Mouse (Mus musculus) WW6 (cell line): ENCODE measurements around the gene Tmem208.
"Not testable (repeated sequence)": the region's sequence is repeated elsewhere in the genome, so short reads cannot be mapped to it uniquely, and the experiment has no call there.

Experiments
- DNase-seq: peaks from one replicate; pipeline ENCODE4 v3.0.0-alpha.2; 2013; ENCODE audit warnings: low read depth, low spot score

Gene Tmem208

GRCm38 (mm10) chr8:105326141-105326672, at the start of gene Tmem208, which contains the start of gene Lrrc29:
Gene Tmem208 (plus strand): TSS chr8:105326354.
Gene Lrrc29 (minus strand): TSS chr8:105326278.
- DNase-seq = peak; percentile 97

GRCm38 (mm10) chr8:105278911-105279334, 47.2 kb upstream of the Tmem208 start:
- DNase-seq = no peak

- no peak for DNase-seq
These were observed 45.6 kb upstream of the Tmem208 start for GRCm38 (mm10) chr8:105280567-105280966.

- no peak for DNase-seq
These were observed 44.3 kb upstream of the Tmem208 start for GRCm38 (mm10) chr8:105281821-105282220.

GRCm38 (mm10) chr8:105282239-105282638, 43.9 kb upstream of the Tmem208 start:
- DNase-seq = no peak

- DNase-seq = no peak
These were observed 43.1 kb upstream of the Tmem208 start for GRCm38 (mm10) chr8:105283074-105283473.

GRCm38 (mm10) chr8:105285514-105285913, 40.6 kb upstream of the Tmem208 start:
- DNase-seq = no peak

GRCm38 (mm10) chr8:105286907-105287306, 39.2 kb upstream of the Tmem208 start:
- no peak for DNase-seq

GRCm38 (mm10) chr8:105288231-105288630, 37.9 kb upstream of the Tmem208 start:
- no peak for DNase-seq

GRCm38 (mm10) chr8:105288958-105289732, 37.0 kb upstream of the Tmem208 start:
- peak; percentile 98 for DNase-seq

GRCm38 (mm10) chr8:105289805-105290460, 36.2 kb upstream of the Tmem208 start, which contains the start of gene 4931428F04Rik:
Gene 4931428F04Rik (minus strand): TSS chr8:105289864.
- no peak for DNase-seq

- peak; percentile 87 for DNase-seq
These were observed 35.4 kb upstream of the Tmem208 start for GRCm38 (mm10) chr8:105290554-105291314.

- not testable (repeated sequence) for DNase-seq
These were observed 34.8 kb upstream of the Tmem208 start for GRCm38 (mm10) chr8:105291364-105291763.

- DNase-seq = not testable (repeated sequence)
These were observed 34.4 kb upstream of the Tmem208 start for GRCm38 (mm10) chr8:105291802-105292201.

- no peak for DNase-seq
These were observed 33.7 kb upstream of the Tmem208 start for GRCm38 (mm10) chr8:105292471-105292870.

GRCm38 (mm10) chr8:105293405-105293804, 32.7 kb upstream of the Tmem208 start:
- DNase-seq = no peak

- DNase-seq = no peak
These were observed 31.4 kb upstream of the Tmem208 start for GRCm38 (mm10) chr8:105294776-105295175.

GRCm38 (mm10) chr8:105295256-105295655, 30.9 kb upstream of the Tmem208 start:
- DNase-seq = no peak

GRCm38 (mm10) chr8:105295895-105296573, 30.1 kb upstream of the Tmem208 start, which contains the start of gene Exoc3l:
Gene Exoc3l (minus strand): TSS chr8:105296101.
- no peak for DNase-seq

- DNase-seq = peak; percentile 81
These were observed 28.5 kb upstream of the Tmem208 start, which contains the start of gene E2f4 for GRCm38 (mm10) chr8:105297511-105298192. Gene E2f4 (plus strand): TSS chr8:105297663.
